Mouse (Mus musculus) midbrain, postnatal 0 days (tissue): ENCODE measurements at regions not wholly inside any gene's neighbourhood (a gene's known extent, or its start where the extent isn't known, plus 50 kb on each side); places are given as distances from the start of the nearest gene placed in this dataset.

Experiments used
- ATAC-seq: fragments of 200-750 bp; cut with Nextera tagmentation; 2 replicates; pipeline ENCODE4 v1.8.0; 2017; ENCODE audit warnings: moderate number of reproducible peaks, mild to moderate bottlenecking, moderate TSS enrichment, moderate library complexity; ENCODE audit not compliant: low FRiP score
- DNase-seq: peaks from one replicate; pipeline ENCODE4 v3.0.0-alpha.2; 2015; ENCODE audit warnings: low spot score
- H3K27ac ChIP-seq: fragments of 300-500 bp; sonication (generic); 2 replicates; pipeline ENCODE4 v1.5.1; 2014; ENCODE audit warnings: low read depth, mild to moderate bottlenecking, low read length, mixed read lengths
- H3K27me3 ChIP-seq: fragments of 300-500 bp; sonication (generic); 2 replicates; pipeline ENCODE4 v1.6.1; 2014; ENCODE audit warnings: low read length, control low read depth, mixed read lengths; ENCODE audit not compliant: insufficient read depth
- H3K36me3 ChIP-seq: fragments of 300-500 bp; sonication (generic); 2 replicates; pipeline ENCODE4 v1.6.1; 2014; ENCODE audit warnings: low read length, control low read depth, mixed read lengths; ENCODE audit not compliant: insufficient read depth
- H3K4me1 ChIP-seq: fragments of 300-500 bp; sonication (generic); 2 replicates; pipeline ENCODE4 v1.6.1; 2014; ENCODE audit warnings: mild to moderate bottlenecking, control low read depth, antibody characterized with exemption, low read length, mixed read lengths; ENCODE audit not compliant: insufficient read depth
- H3K4me2 ChIP-seq: fragments of 300-500 bp; sonication (generic); 2 replicates; pipeline ENCODE4 v1.6.1; 2014; ENCODE audit warnings: low read depth, mild to moderate bottlenecking, low read length, mixed read lengths; ENCODE audit not compliant: poor library complexity, severe bottlenecking
- H3K4me3 ChIP-seq: fragments of 300-500 bp; sonication (generic); 2 replicates; pipeline ENCODE4 v1.5.1; 2014; ENCODE audit warnings: low read depth, mild to moderate bottlenecking, low read length, moderate library complexity
- H3K9ac ChIP-seq: fragments of 300-500 bp; sonication (generic); replicated peaks from 2 replicates; pipeline ENCODE4 v1.6.1; 2014; ENCODE audit warnings: mild to moderate bottlenecking, low read length, moderate library complexity, mixed read lengths; ENCODE audit not compliant: poor library complexity, severe bottlenecking
- H3K9me3 ChIP-seq: fragments of 300-500 bp; sonication (generic); 2 replicates; pipeline ENCODE4 v1.6.1; 2016; ENCODE audit warnings: low read length, control low read depth
- CTCF ChIP-seq: IDR thresholded peaks from 2 replicates; pipeline ENCODE4 v1.5.1; 2016; ENCODE audit warnings: antibody characterized with exemption, mild to moderate bottlenecking
- WGBS: fragments of 180-500 bp; shearing (Covaris S2); extraction: QIAGEN DNeasy Blood & Tissue Kit; methylation state at CpG from one replicate; pipeline ENCODE4 v1.1.7; 2014; 5-methylcytosine and 5-hydroxymethylcytosine counted together

GRCm38 (mm10) chr3:121880355-121880754, 65.3 kb upstream of the Abcd3 start:
- H3K4me3 ChIP-seq, result no peak overlapping the region
- no peak for ATAC-seq
- H3K4me1 ChIP-seq, result no peaks in the 10 kb centered on the region
- no peaks in the 10 kb centered on the region for H3K36me3 ChIP-seq
- H3K27me3 ChIP-seq, result no peaks in the 10 kb centered on the region
- no peak for DNase-seq
- no peak overlapping the region for H3K27ac ChIP-seq
- WGBS, result 89% methylated on average over 8 of the region's 8 CpGs
- H3K4me2 ChIP-seq, result no peak overlapping the region
- TF ChIP-seq CTCF, result no peak
- no peak overlapping the region for H3K9ac ChIP-seq
- H3K9me3 ChIP-seq, result no peaks in the 10 kb centered on the region

- WGBS, result 74% methylated on average over 4 of the region's 4 CpGs
- no peak for TF ChIP-seq CTCF
- Histone ChIP-seq H3K9ac (no peak overlapping the region), H3K4me2 (no peak overlapping the region), H3K4me3 (no peak overlapping the region), H3K27ac (no peak overlapping the region), H3K36me3 (no peaks in the 10 kb centered on the region), H3K9me3 (no peaks in the 10 kb centered on the region), H3K27me3 (no peaks in the 10 kb centered on the region), H3K4me1 (no peaks in the 10 kb centered on the region)
- ATAC-seq, result no peak
- no peak for DNase-seq
Measured at GRCm38 (mm10) chr3:121875072-121875471, 60.0 kb upstream of the Abcd3 start.

GRCm38 (mm10) chr3:121874576-121874975, 59.5 kb upstream of the Abcd3 start:
- ATAC-seq (no peak), DNase-seq (no peak)
- no peaks in the 10 kb centered on the region for H3K9me3 ChIP-seq
- TF ChIP-seq CTCF, result no peak
- no peaks in the 10 kb centered on the region for H3K36me3 ChIP-seq
- no peak overlapping the region for H3K27ac ChIP-seq
- H3K4me3 ChIP-seq, result no peak overlapping the region
- H3K9ac ChIP-seq, result no peak overlapping the region
- no peak overlapping the region for H3K4me2 ChIP-seq
- WGBS, result 88% methylated on average over 1 of the region's 1 CpGs
- no peaks in the 10 kb centered on the region for H3K4me1 ChIP-seq
- H3K27me3 ChIP-seq, result no peaks in the 10 kb centered on the region

GRCm38 (mm10) chr3:121873572-121873971, 58.5 kb upstream of the Abcd3 start:
- no peak for DNase-seq
- Histone ChIP-seq H3K9ac (no peak overlapping the region), H3K9me3 (no peaks in the 10 kb centered on the region), H3K4me1 (no peaks in the 10 kb centered on the region), H3K4me3 (no peak overlapping the region), H3K36me3 (no peaks in the 10 kb centered on the region), H3K27ac (no peak overlapping the region), H3K4me2 (no peak overlapping the region), H3K27me3 (no peaks in the 10 kb centered on the region)
- TF ChIP-seq CTCF, result no peak
- WGBS, result 84% methylated on average over 2 of the region's 2 CpGs
- ATAC-seq, result no peak

GRCm38 (mm10) chr3:121872685-121873084, 57.6 kb upstream of the Abcd3 start:
- no peak for TF ChIP-seq CTCF

DNA sequence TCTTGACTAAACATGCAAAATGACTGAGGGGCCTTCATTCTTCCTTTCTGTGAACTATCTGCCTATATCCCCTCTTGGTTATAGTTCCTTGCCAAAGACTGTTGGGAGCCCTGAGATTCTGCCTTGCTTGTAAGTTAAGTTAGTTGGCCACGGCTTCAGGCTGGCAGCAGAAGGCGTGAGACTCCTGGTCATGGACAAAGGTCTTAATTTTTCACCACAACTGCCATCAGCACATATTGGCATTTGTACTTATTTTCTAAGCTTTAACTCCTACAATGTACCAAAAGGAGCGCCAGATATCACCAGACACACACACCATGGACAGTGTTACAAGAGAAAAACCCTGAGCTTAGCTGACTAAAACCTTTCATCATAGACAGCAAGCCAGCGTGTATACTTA, 56.7 kb upstream of the Abcd3 start:
- H3K9ac ChIP-seq, result no peak overlapping the region
- no peak overlapping the region for H3K27ac ChIP-seq
- no peaks in the 10 kb centered on the region for H3K36me3 ChIP-seq
- 74% methylated on average over 4 of the region's 4 CpGs for WGBS
- H3K4me2 ChIP-seq, result no peak overlapping the region
- no peaks in the 10 kb centered on the region for H3K27me3 ChIP-seq
- no peak for TF ChIP-seq CTCF
- ATAC-seq (no peak), DNase-seq (no peak)
- H3K4me3 ChIP-seq, result no peak overlapping the region
- H3K4me1 ChIP-seq, result no peaks in the 10 kb centered on the region
- H3K9me3 ChIP-seq, result no peaks in the 10 kb centered on the region

More at GRCm38 (mm10) chr3:121872685-121873084, 57.6 kb upstream of the Abcd3 start:
- no peak overlapping the region for H3K4me2 ChIP-seq
- no peak overlapping the region for H3K27ac ChIP-seq
- DNase-seq (no peak), ATAC-seq (no peak)
- H3K36me3 ChIP-seq, result no peaks in the 10 kb centered on the region
- no peak overlapping the region for H3K9ac ChIP-seq
- H3K4me3 ChIP-seq, result no peak overlapping the region
- WGBS, result 89% methylated on average over 3 of the region's 3 CpGs
- H3K9me3 ChIP-seq, result no peaks in the 10 kb centered on the region
- H3K4me1 ChIP-seq, result no peaks in the 10 kb centered on the region
- no peaks in the 10 kb centered on the region for H3K27me3 ChIP-seq
